ENCODE assay signal across 8 mouse cellular contexts in the genomic region with DNA sequence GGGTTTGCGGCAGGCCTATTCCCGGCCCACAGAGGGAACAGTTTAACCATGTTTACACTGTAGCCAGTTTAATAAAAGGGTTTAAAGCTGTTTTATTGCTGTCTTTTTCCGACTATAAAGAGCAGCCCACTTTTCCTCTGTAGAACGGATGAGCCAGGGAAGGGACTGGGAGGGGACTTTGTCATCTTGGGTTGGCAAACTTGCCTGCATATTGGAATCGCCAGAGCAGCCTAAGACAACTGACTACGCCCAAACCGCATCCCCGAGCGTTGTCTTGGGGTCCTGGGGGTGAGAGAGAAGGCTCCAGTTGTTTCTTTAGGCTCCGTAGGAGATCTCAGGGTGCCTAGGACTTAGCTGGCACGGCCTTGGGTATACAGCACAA. TPM values are rescaled to one million over a fixed set of nuclear protein-coding genes. Genes with fewer than 3 reads are reported as not detected.
A peak's percentile ranks its signal among the peaks of the same experiment; 100 is the strongest.
DNase-seq lines count a peak whose midpoint lies in the region; ATAC-seq and TF ChIP-seq lines count a peak whose summit lies in the region.

No protein-coding gene starts in this region.

- H3K27ac ChIP-seq in heart, adult 2 months, result peak overlapping the region; percentile 94
- peak overlapping the region; percentile 95; the same call in 1 of the 2 replicates for H3K27ac ChIP-seq in embryonic facial prominence, embryonic 11.5 days (replicated peaks; ENCODE audit: low read depth, low read length)
- peak overlapping the region; percentile 97 for H3K27ac ChIP-seq in limb, embryonic 10.5 days
- H3K27ac ChIP-seq in neural tube, embryonic 13.5 days (replicated peaks), result peak overlapping the region; percentile 99

- H3K9ac ChIP-seq in heart, adult 2 months (ENCODE audit: low read depth, low read length), result peak overlapping the region; percentile 92
- H3K9ac ChIP-seq in embryonic facial prominence, embryonic 11.5 days (replicated peaks; ENCODE audit: low read length), result peak overlapping the region; percentile 94
- H3K9ac ChIP-seq in neural tube, embryonic 13.5 days, result peak overlapping the region; percentile 96

- no peak for ATAC-seq in embryonic facial prominence, embryonic 11.5 days (replicated peaks; ENCODE audit: insufficient number of reproducible peaks, low FRiP score, low TSS enrichment, low read depth)
- peak; percentile 12 for ATAC-seq in neural tube, embryonic 13.5 days (ENCODE audit: low read depth)

- intact Hi-C loops in heart, adult 2 months (cut with DNase I), result loop anchor here (5.0 kb wide), 1 partner anchor 81 kb away; no protein-coding TSS in a partner anchor

- peak overlapping the region; percentile 85 for H3K4me2 ChIP-seq in embryonic facial prominence, embryonic 11.5 days (ENCODE audit: low read depth, low read length)
- peak overlapping the region; percentile 96 for H3K4me2 ChIP-seq in neural tube, embryonic 13.5 days

- H3K79me2 ChIP-seq in heart, adult 2 months (replicated peaks; ENCODE audit: control insufficient read depth, insufficient read depth, low read length), result peaks cover 2% of the 10 kb centered on the region

- H3K36me3 ChIP-seq in heart, adult 2 months (ENCODE audit: control insufficient read depth, insufficient read depth, low read length), result peaks cover 4% of the 10 kb centered on the region; the same call in 1 of the 2 replicates
- H3K36me3 ChIP-seq in embryonic facial prominence, embryonic 11.5 days (replicated peaks; ENCODE audit: control insufficient read depth, insufficient read depth, low read depth, low read length), result peaks cover 4% of the 10 kb centered on the region
- H3K36me3 ChIP-seq in limb, embryonic 10.5 days, result peaks cover 37% of the 10 kb centered on the region
- H3K36me3 ChIP-seq in neural tube, embryonic 13.5 days, result peaks cover 36% of the 10 kb centered on the region

- H3K9me3 ChIP-seq in embryonic facial prominence, embryonic 11.5 days (replicated peaks; ENCODE audit: control insufficient read depth, low read length), result no peaks in the 10 kb centered on the region
- no peaks in the 10 kb centered on the region for H3K9me3 ChIP-seq in limb, embryonic 10.5 days (replicated peaks)
- no peaks in the 10 kb centered on the region for H3K9me3 ChIP-seq in neural tube, embryonic 13.5 days

- peaks cover 9% of the 10 kb centered on the region for H3K4me1 ChIP-seq in heart, adult 2 months (ENCODE audit: control insufficient read depth, insufficient read depth, low read length)
- H3K4me1 ChIP-seq in embryonic facial prominence, embryonic 11.5 days (ENCODE audit: control insufficient read depth, insufficient read depth, low read length), result no peaks in the 10 kb centered on the region
- peaks cover 14% of the 10 kb centered on the region for H3K4me1 ChIP-seq in limb, embryonic 10.5 days
- H3K4me1 ChIP-seq in neural tube, embryonic 13.5 days (replicated peaks), result peaks cover 21% of the 10 kb centered on the region

- TF ChIP-seq POLR2A in heart, adult 2 months (IDR thresholded peaks at IDR 0.05; ENCODE audit: insufficient read depth, low read depth, low read length), result no peak

- H3K4me3 ChIP-seq in heart, adult 2 months, result peak overlapping the region; percentile 97
- H3K4me3 ChIP-seq in embryonic facial prominence, embryonic 11.5 days (ENCODE audit: low read depth, low read length), result peak overlapping the region; percentile 91
- H3K4me3 ChIP-seq in limb, embryonic 10.5 days, result peak overlapping the region; percentile 95
- peak overlapping the region; percentile 93 for H3K4me3 ChIP-seq in neural tube, embryonic 13.5 days

- WGBS in heart, adult 2 months, result 3% methylated on average over 11 of the region's 11 CpGs
- WGBS in embryonic facial prominence, embryonic 11.5 days, result 2% methylated on average over 11 of the region's 11 CpGs
- 2% methylated on average over 11 of the region's 11 CpGs for WGBS in limb, embryonic 10.5 days
- WGBS in neural tube, embryonic 13.5 days, result under 1% methylated on average over 11 of the region's 11 CpGs

- peak in 1 of 2 experiments; percentile 29 for DNase-seq in heart, adult 2 months
- DNase-seq in heart, adult 9 months (ENCODE audit: low spot score in 2 of 2), result no peak
- DNase-seq in A20 (ENCODE audit: low read depth, low spot score), result peak; percentile 58
- DNase-seq in embryonic facial prominence, embryonic 11.5 days (ENCODE audit: low spot score), result no peak
- peak; percentile 53 for DNase-seq in limb, embryonic 10.5 days (ENCODE audit: low spot score)
- no peak for DNase-seq in left cerebral cortex, adult 8-10 months (ENCODE audit: low spot score in 2 of 2)
- no peak for DNase-seq in layer of hippocampus, adult 8-10 months (ENCODE audit: low spot score in 2 of 2)

- TF ChIP-seq EP300 in heart, adult 2 months (IDR thresholded peaks at IDR 0.05; ENCODE audit: insufficient read depth, low read depth, low read length), result no peak

- TF ChIP-seq CTCF in heart, adult 2 months (IDR thresholded peaks at IDR 0.05), result no peak

- H3K27me3 ChIP-seq in heart, adult 2 months (ENCODE audit: control insufficient read depth, insufficient read depth, low read length), result no peaks in the 10 kb centered on the region
- H3K27me3 ChIP-seq in embryonic facial prominence, embryonic 11.5 days (ENCODE audit: control insufficient read depth, insufficient read depth, low read length), result no peaks in the 10 kb centered on the region
- H3K27me3 ChIP-seq in limb, embryonic 10.5 days (ENCODE audit: low read depth, poor library complexity, severe bottlenecking), result no peaks in the 10 kb centered on the region
- H3K27me3 ChIP-seq in neural tube, embryonic 13.5 days, result no peaks in the 10 kb centered on the region

RNA-seq across cellular contexts. Expression of a gene that starts 1.1 kb away (rescaled TPM):
- 1 to 10 TPM; 4.3 to 5.1 TPM for total RNA-seq in heart, adult 2 months (2021)
- polyA plus RNA-seq in heart, adult 2 months (2012; rRNA removed), result 3.0 and 4.0 TPM in 2 replicates
- 12.2 and 12.3 TPM in 2 replicates for polyA plus RNA-seq in embryonic facial prominence, embryonic 11.5 days (2014; fragmentation: Nextera tagmentation; extraction: Ambion mirVana)
- polyA plus RNA-seq in limb, embryonic 10.5 days (2016; fragmentation: Nextera tagmentation; extraction: Ambion mirVana), result 16.8 and 20.9 TPM in 2 replicates
- polyA plus RNA-seq in neural tube, embryonic 13.5 days (2015; fragmentation: Nextera tagmentation; extraction: Ambion mirVana), result 22.1 and 23.0 TPM in 2 replicates
- 10 to 100 TPM; 11.0 to 13.4 (median 11.8) TPM for total RNA-seq in left cerebral cortex, adult 8-10 months (2022)
- 10 to 100 TPM; 11.8 to 15.1 (median 12.4) TPM for total RNA-seq in layer of hippocampus, adult 8-10 months (2022)

RNA-seq across cellular contexts. Expression of a gene that starts 42.2 kb away (rescaled TPM):
- total RNA-seq in heart, adult 2 months (2021), result 1 to 10 TPM; 8.0 to 8.8 TPM
- polyA plus RNA-seq in heart, adult 2 months (2012; rRNA removed), result 4.3 and 6.2 TPM in 2 replicates
- 13.6 and 14.0 TPM in 2 replicates for polyA plus RNA-seq in embryonic facial prominence, embryonic 11.5 days (2014; fragmentation: Nextera tagmentation; extraction: Ambion mirVana)
- polyA plus RNA-seq in limb, embryonic 10.5 days (2016; fragmentation: Nextera tagmentation; extraction: Ambion mirVana), result 17.8 and 19.7 TPM in 2 replicates
- 15.8 and 17.0 TPM in 2 replicates for polyA plus RNA-seq in neural tube, embryonic 13.5 days (2015; fragmentation: Nextera tagmentation; extraction: Ambion mirVana)
- 10 to 100 TPM; 17.5 to 19.1 (median 18.2) TPM for total RNA-seq in left cerebral cortex, adult 8-10 months (2022)
- total RNA-seq in layer of hippocampus, adult 8-10 months (2022), result 10 to 100 TPM; 20.1 to 24.0 (median 21.5) TPM

RNA-seq across cellular contexts. Expression of a gene that starts 42.7 kb away (rescaled TPM):
- 1 to 10 TPM; 5.8 to 7.4 TPM for total RNA-seq in heart, adult 2 months (2021)
- 3.3 and 5.5 TPM in 2 replicates for polyA plus RNA-seq in heart, adult 2 months (2012; rRNA removed)
- 6.4 and 6.5 TPM in 2 replicates for polyA plus RNA-seq in embryonic facial prominence, embryonic 11.5 days (2014; fragmentation: Nextera tagmentation; extraction: Ambion mirVana)
- 7.1 and 9.1 TPM in 2 replicates for polyA plus RNA-seq in limb, embryonic 10.5 days (2016; fragmentation: Nextera tagmentation; extraction: Ambion mirVana)
- 15.7 and 17.3 TPM in 2 replicates for polyA plus RNA-seq in neural tube, embryonic 13.5 days (2015; fragmentation: Nextera tagmentation; extraction: Ambion mirVana)
- total RNA-seq in left cerebral cortex, adult 8-10 months (2022), result 10 to 100 TPM; 19.2 to 24.5 (median 20.1) TPM
- 10 to 100 TPM; 21.2 to 27.1 (median 24.1) TPM for total RNA-seq in layer of hippocampus, adult 8-10 months (2022)

RNA-seq across cellular contexts. Expression of a gene that starts 47.5 kb away (rescaled TPM):
- total RNA-seq in heart, adult 2 months (2021), result under 1 TPM; 0.64 to 0.78 TPM
- polyA plus RNA-seq in heart, adult 2 months (2012; rRNA removed), result 0.20 and 0.47 TPM in 2 replicates
- 5.5 and 5.9 TPM in 2 replicates for polyA plus RNA-seq in embryonic facial prominence, embryonic 11.5 days (2014; fragmentation: Nextera tagmentation; extraction: Ambion mirVana)
- polyA plus RNA-seq in limb, embryonic 10.5 days (2016; fragmentation: Nextera tagmentation; extraction: Ambion mirVana), result 5.7 and 5.8 TPM in 2 replicates
- 16.6 and 17.1 TPM in 2 replicates for polyA plus RNA-seq in neural tube, embryonic 13.5 days (2015; fragmentation: Nextera tagmentation; extraction: Ambion mirVana)
- 1 to 10 TPM; 5.5 to 7.1 (median 6.1) TPM for total RNA-seq in left cerebral cortex, adult 8-10 months (2022)
- total RNA-seq in layer of hippocampus, adult 8-10 months (2022), result 1 to 10 TPM; 4.9 to 5.7 (median 5.0) TPM

Comparison
In these comparisons a context has a peak if more than half of its experiments do, and no peak if none do; other contexts are left out.
1. DNase-seq: peak in A20 (single experiment) and limb, embryonic 10.5 days (single experiment); none in heart, adult 9 months (0 of 2), embryonic facial prominence, embryonic 11.5 days (single experiment), left cerebral cortex, adult 8-10 months (0 of 2) and layer of hippocampus, adult 8-10 months (0 of 2).
2. Peak in every context shown above with its lines, with median percentiles within 50 percentile points of each other: H3K27ac ChIP-seq, H3K4me3 ChIP-seq and H3K9ac ChIP-seq.